Mouse (Mus musculus) heart, embryonic 15.5 days (tissue): Measurements from ENCODE around the gene Hoxb4. TPM values are rescaled to one million over a fixed set of nuclear protein-coding genes. Genes with fewer than 3 reads are reported as not detected.

ENCODE experiments used
- ATAC-seq: fragments of 200-750 bp; cut with Nextera tagmentation; replicated peaks from 2 replicates; pipeline ENCODE4 v1.8.0; 2017; ENCODE audit warnings: low read depth, moderate TSS enrichment; ENCODE audit not compliant: insufficient number of reproducible peaks, insufficient read depth, low FRiP score
- H3K27ac ChIP-seq: fragments of 300-500 bp; sonication (generic); 2 replicates; pipeline ENCODE4 v1.5.1; 2015; ENCODE audit warnings: mild to moderate bottlenecking, inconsistent platforms
- H3K27me3 ChIP-seq: fragments of 300-500 bp; sonication (generic); 2 replicates; pipeline ENCODE4 v1.6.1; 2015; ENCODE audit warnings: inconsistent platforms
- H3K36me3 ChIP-seq: fragments of 300-500 bp; sonication (generic); 2 replicates; pipeline ENCODE4 v1.6.1; 2015; ENCODE audit warnings: mild to moderate bottlenecking, inconsistent platforms
- H3K4me1 ChIP-seq: fragments of 300-500 bp; sonication (generic); replicated peaks from 2 replicates; pipeline ENCODE4 v1.6.1; 2015; ENCODE audit warnings: inconsistent platforms
- H3K4me2 ChIP-seq: fragments of 300-500 bp; sonication (generic); 2 replicates; pipeline ENCODE4 v1.6.1; 2015; ENCODE audit warnings: inconsistent platforms, mild to moderate bottlenecking, moderate library complexity
- H3K4me3 ChIP-seq: fragments of 300-500 bp; sonication (generic); 2 replicates; pipeline ENCODE4 v1.5.1; 2015; ENCODE audit warnings: mild to moderate bottlenecking, inconsistent platforms
- H3K9ac ChIP-seq: fragments of 300-500 bp; sonication (generic); 2 replicates; pipeline ENCODE4 v1.6.1; 2015; ENCODE audit warnings: mild to moderate bottlenecking, inconsistent platforms
- H3K9me3 ChIP-seq: fragments of 300-500 bp; sonication (generic); replicated peaks from 2 replicates; pipeline ENCODE4 v1.6.1; 2016; ENCODE audit warnings: inconsistent platforms
- WGBS: fragments of 180-500 bp; shearing (Covaris S2); methylation state at CpG from one replicate; pipeline ENCODE4 v1.1.7; 2015; ENCODE audit warnings: mixed read lengths; 5-methylcytosine and 5-hydroxymethylcytosine counted together
- polyA plus RNA-seq: library from polyadenylated mRNA; unstranded; fragments of >200 nt; fragmentation: Nextera tagmentation; extraction: Ambion mirVana; gene quantifications from 2 replicates; pipeline ENCODE4 v1.2.1, GENCODE M21; 2015

Hoxb4 gene
- polyA plus RNA-seq, 1 experiment from 2014 or later: 0.31 TPM

GRCm38 (mm10) chr11:96319910-96320309 is 1.8 kb downstream of the Hoxb4 start:
- Histone ChIP-seq H3K36me3 (no peaks in the 10 kb centered on the region), H3K9ac (peak overlapping the region; percentile 26; the same call in 1 of the 2 replicates), H3K27ac (peak overlapping the region; percentile 80), H3K9me3 (no peaks in the 10 kb centered on the region), H3K27me3 (peaks cover 100% of the 10 kb centered on the region), H3K4me2 (peak overlapping the region; percentile 61), H3K4me1 (peaks cover 13% of the 10 kb centered on the region), H3K4me3 (peak overlapping the region; percentile 49)
- ATAC-seq: no peak; the same call in 1 of the 2 replicates
- WGBS: 3% methylated on average over 29 of the region's 29 CpGs

- Histone ChIP-seq H3K4me2 (peak overlapping the region; percentile 61; the same call in 1 of the 2 replicates), H3K9ac (no peak overlapping the region), H3K4me1 (peaks cover 13% of the 10 kb centered on the region), H3K9me3 (no peaks in the 10 kb centered on the region), H3K36me3 (no peaks in the 10 kb centered on the region), H3K4me3 (peak overlapping the region; percentile 13; the same call in 1 of the 2 replicates), H3K27ac (peak overlapping the region; percentile 80; the same call in 1 of the 2 replicates), H3K27me3 (peaks cover 100% of the 10 kb centered on the region)
- WGBS: 25% methylated on average over 17 of the region's 17 CpGs
- ATAC-seq: no peak
Measured at GRCm38 (mm10) chr11:96320688-96321087, 2.6 kb downstream of the Hoxb4 start.

DNA sequence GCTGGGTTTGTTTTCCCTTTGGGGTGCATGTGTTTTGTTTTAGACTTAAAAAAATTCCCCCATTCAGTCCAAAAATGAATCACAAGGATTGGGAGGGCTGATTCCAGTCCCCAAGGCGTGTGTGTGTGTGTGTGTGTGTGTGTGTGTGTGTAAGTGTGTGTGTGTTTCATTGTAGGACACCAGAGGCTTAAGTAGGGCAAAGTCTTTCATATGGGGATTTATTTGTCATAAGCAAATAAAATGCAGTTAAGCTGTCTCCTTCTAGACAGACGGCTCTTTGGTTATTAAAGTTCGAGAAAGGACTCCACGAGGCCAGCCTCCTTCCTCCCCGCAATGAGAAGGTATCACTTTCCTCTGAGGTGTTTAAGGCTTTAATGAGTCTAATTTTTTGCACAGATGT is 3.8 kb downstream of the Hoxb4 start:
- no peak overlapping the region for H3K27ac ChIP-seq
- H3K27me3 ChIP-seq: peaks cover 100% of the 10 kb centered on the region
- no peak for ATAC-seq
- H3K36me3 ChIP-seq: no peaks in the 10 kb centered on the region
- no peak overlapping the region for H3K4me2 ChIP-seq
- no peak overlapping the region for H3K4me3 ChIP-seq
- 36% methylated on average over 5 of the region's 5 CpGs for WGBS
- H3K9me3 ChIP-seq: no peaks in the 10 kb centered on the region
- no peak overlapping the region for H3K9ac ChIP-seq
- peaks cover 15% of the 10 kb centered on the region for H3K4me1 ChIP-seq

GRCm38 (mm10) chr11:96322738-96323137 is 4.7 kb downstream of the Hoxb4 start:
- no peaks in the 10 kb centered on the region for H3K36me3 ChIP-seq
- H3K27me3 ChIP-seq: peaks cover 100% of the 10 kb centered on the region
- no peak overlapping the region for H3K4me3 ChIP-seq
- WGBS: 26% methylated on average over 6 of the region's 6 CpGs
- no peak for ATAC-seq
- H3K9ac ChIP-seq: no peak overlapping the region
- no peak overlapping the region for H3K27ac ChIP-seq
- H3K4me1 ChIP-seq: peaks cover 15% of the 10 kb centered on the region
- no peak overlapping the region for H3K4me2 ChIP-seq
- H3K9me3 ChIP-seq: no peaks in the 10 kb centered on the region

DNA sequence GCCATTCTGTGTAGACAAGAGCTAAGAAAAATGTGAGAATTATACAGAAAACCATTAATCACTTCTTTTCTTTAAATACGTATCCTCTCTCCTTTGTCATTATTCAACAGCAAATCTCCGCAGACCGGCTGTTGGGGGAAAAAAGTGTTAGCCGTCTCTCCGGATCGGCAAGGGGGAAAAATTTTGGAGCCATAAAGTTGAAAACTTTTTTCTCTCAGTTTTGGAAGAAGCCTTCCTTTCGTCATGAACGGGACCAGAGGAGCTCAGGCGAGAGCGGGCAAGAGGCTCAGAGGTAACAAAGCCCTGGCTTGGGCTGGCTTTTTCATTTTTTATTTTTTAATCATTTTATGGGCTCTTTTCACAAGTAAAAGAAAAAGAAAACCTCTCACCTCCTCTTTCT is 5.1 kb downstream of the Hoxb4 start, which contains the start of gene Hoxb3:
Gene Hoxb3 (plus strand): TSS at position 173 of the 400 bp plus-strand sequence.
- no peaks in the 10 kb centered on the region for H3K9me3 ChIP-seq
- ATAC-seq: no peak
- peaks cover 13% of the 10 kb centered on the region for H3K4me1 ChIP-seq
- H3K27me3 ChIP-seq: peaks cover 100% of the 10 kb centered on the region
- no peaks in the 10 kb centered on the region for H3K36me3 ChIP-seq
- peak within 1 kb of the TSS; percentile 4; the same call in 1 of the 2 replicates for H3K27ac ChIP-seq
- H3K4me3 ChIP-seq: peak within 1 kb of the TSS; percentile 2; the same call in 1 of the 2 replicates
- 28% methylated on average over 10 of the region's 10 CpGs for WGBS
- H3K4me2 ChIP-seq: peak within 1 kb of the TSS; percentile 14; the same call in 1 of the 2 replicates
- H3K9ac ChIP-seq: no peak within 1 kb of the TSS

GRCm38 (mm10) chr11:96324125-96324524 is 6.1 kb downstream of the Hoxb4 start:
- Histone ChIP-seq H3K4me1 (peaks cover 7% of the 10 kb centered on the region), H3K9me3 (no peaks in the 10 kb centered on the region), H3K27ac (peak overlapping the region; percentile 4; the same call in 1 of the 2 replicates), H3K27me3 (peaks cover 100% of the 10 kb centered on the region), H3K36me3 (no peaks in the 10 kb centered on the region), H3K4me3 (peak overlapping the region; percentile 2; the same call in 1 of the 2 replicates), H3K4me2 (peak overlapping the region; percentile 14; the same call in 1 of the 2 replicates), H3K9ac (no peak overlapping the region)
- WGBS: 19% methylated on average over 5 of the region's 5 CpGs
- ATAC-seq: no peak

DNA sequence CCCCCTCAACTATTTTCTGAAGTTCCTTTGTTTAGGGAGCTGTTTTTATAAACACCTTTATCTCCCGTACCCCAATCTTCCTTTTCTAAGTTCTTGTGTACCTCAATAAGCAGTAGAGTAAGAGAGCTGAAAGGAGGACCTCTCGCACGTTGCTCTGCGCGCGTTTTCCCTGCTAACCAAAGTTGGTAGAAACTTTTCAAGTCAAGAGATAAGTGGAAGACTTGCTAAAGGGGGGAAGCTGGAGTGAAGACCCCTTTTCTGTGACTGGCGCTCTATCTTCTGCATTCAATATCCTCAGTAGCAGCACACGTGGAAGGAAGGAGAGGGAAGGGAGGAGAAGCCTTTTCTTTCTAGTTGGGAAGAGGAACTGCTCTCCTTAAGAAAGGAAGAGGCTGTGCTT is 6.9 kb downstream of the Hoxb4 start:
- Histone ChIP-seq H3K27ac (no peak overlapping the region; the same call in 1 of the 2 replicates), H3K4me2 (no peak overlapping the region)

GRCm38 (mm10) chr11:96325747-96326212 is 7.7 kb downstream of the Hoxb4 start:
- Histone ChIP-seq H3K9me3 (no peaks in the 10 kb centered on the region), H3K9ac (no peak overlapping the region), H3K4me1 (0 out of 2 replicates have a peak, but pooled peaks cover 2% of the 10 kb centered on the region), H3K36me3 (no peaks in the 10 kb centered on the region), H3K27ac (no peak overlapping the region; the same call in 1 of the 2 replicates), H3K4me3 (no peak overlapping the region; the same call in 1 of the 2 replicates), H3K4me2 (peak overlapping the region; percentile 3; the same call in 1 of the 2 replicates), H3K27me3 (peaks cover 100% of the 10 kb centered on the region)
- WGBS: 17% methylated on average over 22 of the region's 22 CpGs
- no peak for ATAC-seq

More for the DNA sequence above, 6.9 kb downstream of the Hoxb4 start:
- H3K36me3 ChIP-seq: no peaks in the 10 kb centered on the region
- H3K9ac ChIP-seq: no peak overlapping the region
- H3K4me1 ChIP-seq: peaks cover 4% of the 10 kb centered on the region; the same call in 1 of the 2 replicates
- WGBS: 23% methylated on average over 8 of the region's 8 CpGs
- H3K4me3 ChIP-seq: no peak overlapping the region; the same call in 1 of the 2 replicates
- no peak for ATAC-seq
- H3K9me3 ChIP-seq: no peaks in the 10 kb centered on the region
- peaks cover 100% of the 10 kb centered on the region for H3K27me3 ChIP-seq

DNA sequence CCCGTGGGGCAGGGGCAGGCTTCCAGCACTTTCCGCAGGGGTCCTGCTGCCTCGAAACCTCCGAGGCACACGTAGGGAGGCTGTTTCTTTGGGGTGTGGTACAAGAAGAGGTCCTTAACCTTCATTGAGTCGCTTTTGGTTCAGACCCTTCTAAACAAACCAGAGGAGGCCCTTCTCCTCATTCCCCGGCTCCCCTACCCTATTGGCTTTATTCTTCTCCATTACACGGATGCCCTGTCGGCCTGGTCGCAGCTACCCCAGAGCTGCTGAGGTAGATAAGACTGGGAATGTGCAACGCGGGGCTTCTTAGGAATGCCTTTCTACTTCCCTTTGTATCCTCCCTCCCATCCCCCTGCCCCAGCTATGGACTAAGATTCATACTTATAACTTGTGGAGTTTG is 8.6 kb downstream of the Hoxb4 start:
- 15% methylated on average over 12 of the region's 12 CpGs for WGBS
- Histone ChIP-seq H3K4me2 (peak overlapping the region; percentile 11; the same call in 1 of the 2 replicates), H3K4me3 (no peak overlapping the region; the same call in 1 of the 2 replicates), H3K9me3 (no peaks in the 10 kb centered on the region), H3K27me3 (peaks cover 100% of the 10 kb centered on the region), H3K36me3 (no peaks in the 10 kb centered on the region), H3K27ac (no peak overlapping the region), H3K9ac (no peak overlapping the region), H3K4me1 (0 out of 2 replicates have a peak, but pooled peaks cover 2% of the 10 kb centered on the region)
- ATAC-seq: no peak

DNA sequence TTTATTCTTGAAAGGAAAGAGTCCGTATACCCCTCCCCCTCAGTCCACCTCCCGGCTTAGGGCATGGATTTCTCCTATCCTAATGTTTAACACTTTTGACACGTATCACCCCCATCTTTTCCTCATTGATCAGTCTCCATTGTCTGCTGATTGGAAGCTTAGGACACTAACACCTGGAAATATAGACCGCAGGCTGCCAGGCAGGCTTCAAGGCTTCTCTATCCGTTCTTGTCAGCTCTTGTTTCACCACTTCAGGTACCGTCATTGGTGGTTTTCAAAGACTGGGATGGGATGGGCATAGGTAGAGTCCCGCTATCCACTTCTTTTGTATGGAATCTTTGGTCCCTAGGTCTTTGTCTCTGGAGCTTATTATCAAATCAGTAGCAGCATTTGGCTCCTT is 9.1 kb downstream of the Hoxb4 start:
- Histone ChIP-seq H3K4me3 (no peak overlapping the region), H3K9me3 (no peaks in the 10 kb centered on the region), H3K4me2 (no peak overlapping the region), H3K4me1 (peaks cover 2% of the 10 kb centered on the region; the same call in 1 of the 2 replicates), H3K27me3 (peaks cover 100% of the 10 kb centered on the region), H3K36me3 (no peaks in the 10 kb centered on the region), H3K9ac (no peak overlapping the region), H3K27ac (no peak overlapping the region)
- 20% methylated on average over 7 of the region's 7 CpGs for WGBS
- no peak for ATAC-seq

DNA sequence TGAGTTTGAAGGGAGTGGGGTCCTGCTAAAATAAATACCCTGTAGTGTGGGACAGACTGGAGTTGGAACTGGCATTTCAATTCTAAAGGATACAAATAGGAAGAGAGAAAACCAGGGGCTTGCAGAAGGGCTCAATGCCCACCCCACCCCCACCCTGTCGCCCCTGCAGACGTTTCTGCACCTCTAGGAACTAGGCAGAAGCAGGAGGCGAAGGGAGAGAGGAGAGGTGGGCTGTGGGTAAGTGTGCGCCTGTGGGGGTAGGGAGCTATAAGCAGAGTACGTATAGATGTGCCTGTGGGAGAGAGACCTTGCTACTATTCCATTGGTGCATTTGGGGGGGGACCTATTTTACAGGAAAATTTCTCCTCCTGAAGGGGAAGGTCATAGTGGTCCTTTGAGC is 9.7 kb downstream of the Hoxb4 start:
- peaks cover 100% of the 10 kb centered on the region for H3K27me3 ChIP-seq
- H3K9me3 ChIP-seq: no peaks in the 10 kb centered on the region
- peaks cover 7% of the 10 kb centered on the region; the same call in 1 of the 2 replicates for H3K4me1 ChIP-seq
- no peak overlapping the region for H3K27ac ChIP-seq
- 18% methylated on average over 5 of the region's 5 CpGs for WGBS
- no peak overlapping the region for H3K9ac ChIP-seq
- ATAC-seq: no peak
- no peak overlapping the region for H3K4me3 ChIP-seq
- H3K36me3 ChIP-seq: no peaks in the 10 kb centered on the region
- H3K4me2 ChIP-seq: no peak overlapping the region
